Mouse (Mus musculus) MEL (cell line): ENCODE data around the gene Sipa1l3.

Experiments used
- CTCF ChIP-seq, 3 experiments: IDR thresholded peaks in 2 of 3; conservative IDR thresholded peaks in 1 of 3; 2 replicates each; pipeline ENCODE4 v1.5.1; 2011 to 2012; ENCODE audit warnings: low read length in 3 of 3, low read depth in 2 of 3, mild to moderate bottlenecking in 2 of 3, improper control_type of control experiment in 1 of 3, inconsistent platforms in 1 of 3, mixed read lengths in 1 of 3, moderate library complexity in 1 of 3; ENCODE audit not compliant: control insufficient read depth in 1 of 3, insufficient read depth in 1 of 3, poor library complexity in 1 of 3, severe bottlenecking in 1 of 3
- ELF1 ChIP-seq: IDR thresholded peaks from 2 replicates; pipeline ENCODE4 v1.6.1; 2014; ENCODE audit warnings: low read depth, mild to moderate bottlenecking, inconsistent platforms, low read length, improper control_type of control experiment, moderate library complexity
- EP300 ChIP-seq, 2 experiments: IDR thresholded peaks; 2 replicates each; pipeline ENCODE4 v1.6.1; 2011; ENCODE audit warnings: improper control_type of control experiment in 2 of 2, low read length in 2 of 2, low read depth in 1 of 2, mild to moderate bottlenecking in 1 of 2
- GATA1 ChIP-seq: IDR thresholded peaks from 2 replicates; pipeline ENCODE4 v1.6.1; 2011; ENCODE audit warnings: low read depth, low read length, improper control_type of control experiment
- JUND ChIP-seq: IDR thresholded peaks from 2 replicates; pipeline ENCODE4 v1.6.1; 2011; ENCODE audit warnings: low read depth, mild to moderate bottlenecking, improper control_type of control experiment, low read length
- MEF2A ChIP-seq: IDR thresholded peaks from 2 replicates; pipeline ENCODE4 v1.6.1; 2014; ENCODE audit warnings: low read depth, mild to moderate bottlenecking, inconsistent platforms, low read length, improper control_type of control experiment; ENCODE audit not compliant: poor library complexity, insufficient replicate concordance, severe bottlenecking; ENCODE audit errors: extremely low read depth
- NRF1 ChIP-seq: IDR thresholded peaks from 2 replicates; pipeline ENCODE4 v1.6.1; 2014; ENCODE audit warnings: low read depth, mild to moderate bottlenecking, inconsistent platforms, low read length, improper control_type of control experiment, moderate library complexity; ENCODE audit not compliant: poor library complexity, insufficient read depth, severe bottlenecking
- POLR2A ChIP-seq, 2 experiments: IDR thresholded peaks; 2 replicates each; pipeline ENCODE4 v1.6.1; 2011 to 2012; ENCODE audit warnings: low read length in 2 of 2, mild to moderate bottlenecking in 2 of 2, control low read depth in 1 of 2, improper control_type of control experiment in 1 of 2, low read depth in 1 of 2, moderate library complexity in 1 of 2; ENCODE audit not compliant: control insufficient read depth in 1 of 2, insufficient read depth in 1 of 2, poor library complexity in 1 of 2
- USF1 ChIP-seq: IDR thresholded peaks from 2 replicates; pipeline ENCODE4 v1.6.1; 2014; ENCODE audit warnings: low read depth, mild to moderate bottlenecking, inconsistent platforms, low read length, improper control_type of control experiment, moderate library complexity

GRCm38 (mm10) chr7:29465736-29466135 is 52.7 kb downstream of the Sipa1l3 start:
- no peak for TF ChIP-seq MEF2A
- no peak for TF ChIP-seq GATA1
- no peak for TF ChIP-seq EP300 (IDR thresholded peaks at IDR 0.05; ENCODE audit: low read depth in 1 of 2, low read length in 2 of 2)
- TF ChIP-seq JUND = no peak
- TF ChIP-seq ELF1 = no peak
- no peak for TF ChIP-seq CTCF (IDR thresholded peaks at IDR 0.05 in 2 of 3, conservative IDR thresholded peaks at IDR 0.05 in 1 of 3; ENCODE audit: control insufficient read depth in 1 of 3, insufficient read depth in 1 of 3, low read depth in 2 of 3, low read length in 3 of 3, poor library complexity in 1 of 3, severe bottlenecking in 1 of 3)
- TF ChIP-seq NRF1 = no peak
- no peak for TF ChIP-seq USF1
- no peak for TF ChIP-seq POLR2A (IDR thresholded peaks at IDR 0.05; ENCODE audit: control insufficient read depth in 1 of 2, insufficient read depth in 1 of 2, low read depth in 1 of 2, low read length in 2 of 2, poor library complexity in 1 of 2)
